Mouse (Mus musculus) liver, embryonic 11.5 days (tissue): Measurements from ENCODE around the gene Foxe3. TPM values are rescaled to one million over a fixed set of nuclear protein-coding genes. Genes with fewer than 3 reads are reported as not detected.

ENCODE experiments used
- polyA plus RNA-seq: library from polyadenylated mRNA; unstranded; fragments of >200 nt; fragmentation: Nextera tagmentation; extraction: Ambion mirVana; gene quantifications from 2 replicates; pipeline ENCODE4 v1.2.1, GENCODE M21; 2014

Gene Foxe3
- polyA plus RNA-seq, 1 experiment from 2014 or later = not detected

Other genes with a start within 250 kb of the Foxe3 start
- not detected in 2 replicates for gene Gm12830, start 104.3 kb downstream of the Foxe3 start, polyA plus RNA-seq
- 0.05 TPM in 1 of 2 replicates, not detected in the other for gene Foxd2, start 17.1 kb downstream of the Foxe3 start, polyA plus RNA-seq
- gene Cmpk1, start 61.2 kb upstream of the Foxe3 start, polyA plus RNA-seq = 108 and 109 TPM in 2 replicates
- gene Stil, start 74.1 kb upstream of the Foxe3 start, polyA plus RNA-seq = 16.2 and 20.4 TPM in 2 replicates
- gene Tal1, start 130.4 kb upstream of the Foxe3 start, polyA plus RNA-seq = 42.7 and 47.6 TPM in 2 replicates
- gene Pdzk1ip1, start 162.7 kb upstream of the Foxe3 start, polyA plus RNA-seq = 24.2 and 25.8 TPM in 2 replicates
- gene Cyp4x1, start 208.3 kb upstream of the Foxe3 start, polyA plus RNA-seq = 0.29 and 0.30 TPM in 2 replicates